Mouse (Mus musculus): ENCODE measurements around the gene Tmem209.

Gene Tmem209

DNA sequence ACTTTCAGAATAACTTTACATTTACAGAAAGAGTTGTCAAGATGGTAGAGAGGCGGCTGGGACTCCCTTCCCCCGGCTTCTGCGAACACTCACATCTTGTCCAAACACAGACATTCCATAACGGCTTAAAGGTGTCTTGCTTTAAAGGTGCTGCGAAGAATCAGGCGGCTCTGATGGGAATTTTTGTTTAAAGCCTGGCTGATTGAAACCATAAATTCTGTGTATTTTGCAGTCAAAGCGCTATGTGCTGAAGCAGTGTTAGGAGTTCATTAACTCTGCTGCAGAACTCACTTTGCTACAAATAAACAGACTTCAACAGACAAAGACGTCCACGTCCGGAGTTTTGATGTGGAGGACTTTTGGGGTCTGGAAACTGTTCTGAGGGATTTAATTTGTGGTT lies 28.7 kb upstream of the Tmem209 start:
- DNase-seq (ENCODE audit: low spot score in 2 of 2), result no peak

DNA sequence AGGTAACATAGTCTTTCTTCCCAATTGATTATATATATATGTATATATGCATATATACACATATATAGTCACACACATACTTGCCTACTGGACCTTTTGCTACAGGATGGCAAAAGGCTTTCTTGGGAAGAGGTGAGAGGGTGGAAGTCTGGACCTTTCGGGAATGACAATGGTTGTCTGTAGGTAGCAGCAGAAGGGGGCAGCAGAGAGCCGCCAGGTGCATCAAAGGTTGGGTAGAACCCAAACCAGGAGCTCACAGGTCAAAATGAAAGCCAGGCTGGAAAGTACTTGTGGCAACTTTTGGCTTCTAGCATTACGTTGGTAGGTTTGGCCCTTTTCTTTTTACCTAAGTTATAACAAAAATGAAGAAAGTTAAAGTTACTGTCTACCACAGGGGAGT lies 25.8 kb upstream of the Tmem209 start:
- no peak for DNase-seq (ENCODE audit: low spot score in 2 of 2)

DNA sequence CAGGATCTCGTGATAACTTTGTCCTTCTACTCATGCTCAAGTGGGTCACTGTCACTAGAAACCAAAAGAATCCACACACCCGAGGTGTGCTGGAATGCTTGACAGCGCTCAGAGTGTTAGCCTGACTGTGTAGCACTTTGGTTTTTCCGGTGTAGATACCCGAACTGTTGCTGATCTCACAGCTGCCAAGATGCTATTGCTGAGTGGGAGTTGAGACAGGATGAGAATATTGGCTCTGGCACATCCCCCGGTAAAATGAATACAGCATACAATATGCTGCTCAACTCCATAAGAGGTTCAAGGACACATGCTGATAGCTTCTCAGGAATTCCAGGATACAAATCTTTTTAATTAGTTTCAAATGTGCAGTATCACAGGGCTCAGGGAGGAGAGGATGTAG lies 19.2 kb upstream of the Tmem209 start:
- DNase-seq (ENCODE audit: low spot score in 2 of 2), result no peak

DNA sequence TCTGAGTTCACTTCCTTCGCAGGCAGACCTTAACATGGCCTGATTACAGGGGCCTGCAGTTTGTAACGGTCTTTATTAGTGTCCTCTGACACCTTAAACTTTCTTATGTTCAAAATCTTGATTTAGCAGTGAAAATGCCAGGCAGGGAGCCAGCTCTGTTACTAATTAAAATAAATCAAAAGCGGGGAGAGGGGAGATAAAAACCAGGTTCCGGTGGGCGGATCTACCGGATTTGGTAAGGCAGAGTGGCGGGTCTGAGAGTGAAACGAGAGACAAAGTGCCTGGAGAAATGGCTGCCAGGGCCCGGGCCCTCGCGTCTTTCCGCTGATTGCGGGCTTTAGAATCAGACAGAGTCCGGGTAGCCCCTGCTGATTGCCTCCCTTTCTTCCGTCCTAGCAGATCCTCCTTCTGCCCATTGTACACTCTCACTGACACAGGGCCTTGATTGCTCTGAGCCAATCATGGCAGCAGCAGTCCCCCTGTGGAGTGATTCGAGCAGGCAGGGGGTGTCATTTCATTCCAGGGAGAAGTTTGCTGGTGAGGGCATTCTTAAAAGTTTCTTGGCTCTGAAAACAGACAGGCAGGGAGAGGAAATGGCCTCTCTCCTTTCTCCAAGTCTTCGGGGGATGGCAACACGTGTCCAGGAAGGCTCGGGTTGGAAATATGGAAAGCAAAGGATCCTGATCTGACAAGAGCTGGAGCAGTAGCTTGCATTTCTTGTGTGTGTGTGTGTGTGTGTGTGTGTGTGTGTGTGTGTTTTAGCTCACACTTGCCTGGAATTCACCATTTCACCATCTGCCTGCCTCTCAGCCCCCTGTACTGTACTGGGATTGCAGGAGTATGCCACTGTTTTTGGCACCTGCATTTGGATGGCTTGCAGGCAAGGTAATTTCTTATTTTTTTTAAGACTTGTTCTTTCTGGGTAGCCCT lies 17.3 kb upstream of the Tmem209 start:
- no peak for DNase-seq (ENCODE audit: low spot score in 2 of 2)

DNA sequence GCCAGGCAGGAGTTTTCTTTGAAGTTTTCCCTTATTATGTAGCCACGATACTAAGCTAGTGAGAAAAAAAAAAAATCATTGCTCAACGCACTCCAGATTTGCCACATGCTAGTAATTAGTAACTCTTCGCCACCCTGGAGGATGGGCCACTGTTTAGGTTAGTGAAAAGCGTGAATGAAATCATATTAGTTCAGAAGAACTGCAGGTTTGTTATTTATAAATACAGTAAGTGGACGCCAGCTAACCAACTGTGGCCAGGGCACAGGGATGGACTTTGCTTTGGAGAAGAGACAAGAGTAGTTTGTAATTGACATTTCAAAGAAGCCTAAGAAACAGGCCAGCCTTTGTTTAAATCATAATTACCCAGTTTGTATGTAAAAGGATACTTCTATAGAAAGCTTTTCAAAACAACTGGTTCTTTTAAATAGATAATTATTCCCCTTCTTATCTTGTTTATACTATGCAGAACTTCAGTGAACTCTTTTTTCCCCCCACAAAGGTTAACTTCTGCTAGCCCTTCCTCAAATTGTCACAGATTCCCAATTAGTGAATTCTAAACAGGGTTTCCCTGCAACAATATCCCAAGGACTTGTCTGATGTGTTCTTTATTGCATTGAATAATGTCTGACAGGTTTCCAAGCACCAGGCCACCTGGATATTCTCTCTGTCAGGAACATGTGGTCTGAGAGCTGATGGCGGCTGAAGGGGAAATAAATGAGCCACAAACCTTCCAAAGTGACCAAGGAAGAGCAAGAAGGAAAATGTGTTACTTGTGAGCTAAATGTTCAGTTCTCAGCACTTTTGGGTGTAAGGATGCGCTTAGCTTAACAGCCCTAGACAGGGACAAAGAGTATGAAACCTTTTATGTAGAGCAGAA lies 16.1 kb upstream of the Tmem209 start:
- DNase-seq (ENCODE audit: low spot score in 2 of 2), result no peak

DNA sequence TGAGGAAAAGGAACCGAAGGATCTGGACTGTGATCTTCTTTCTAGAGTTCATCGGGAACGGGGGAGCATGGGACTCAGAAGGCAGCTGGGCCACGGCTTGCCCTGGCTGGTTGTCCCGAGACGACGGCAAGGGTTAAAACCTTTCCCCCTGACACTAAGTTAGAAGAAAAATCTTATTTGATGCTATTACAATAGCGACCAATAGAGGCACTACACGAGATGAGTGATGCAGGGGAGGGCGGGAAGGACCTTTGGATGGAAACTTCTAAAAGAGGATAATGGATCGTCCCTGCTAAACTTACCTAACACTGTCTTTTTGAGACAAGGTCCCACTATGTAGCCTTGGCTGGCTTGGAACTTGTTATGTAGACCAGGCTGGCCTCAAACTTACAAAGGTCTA lies 10.8 kb upstream of the Tmem209 start:
- no peak for DNase-seq (ENCODE audit: low spot score in 2 of 2)

DNA sequence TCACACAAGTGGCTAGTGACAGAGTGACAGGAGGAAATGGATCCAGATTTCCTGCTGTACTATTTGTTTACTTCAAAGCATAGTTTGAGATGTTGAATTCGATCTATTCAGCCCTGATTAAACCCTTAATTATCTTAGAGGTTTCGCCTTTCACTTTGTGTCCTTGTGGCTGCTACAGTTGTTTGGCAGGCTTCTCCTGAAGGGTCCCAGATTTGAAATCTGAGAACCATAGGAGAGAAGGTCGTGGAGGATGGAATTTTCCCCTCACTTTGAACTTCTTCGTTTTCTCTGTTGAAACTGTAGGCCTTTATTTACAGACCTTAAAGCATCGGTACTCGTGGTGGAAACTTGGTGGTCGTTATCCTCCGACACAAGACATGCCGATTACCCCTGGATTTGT lies 4.7 kb upstream of the Tmem209 start:
- no peak for DNase-seq (ENCODE audit: low spot score in 2 of 2)

DNA sequence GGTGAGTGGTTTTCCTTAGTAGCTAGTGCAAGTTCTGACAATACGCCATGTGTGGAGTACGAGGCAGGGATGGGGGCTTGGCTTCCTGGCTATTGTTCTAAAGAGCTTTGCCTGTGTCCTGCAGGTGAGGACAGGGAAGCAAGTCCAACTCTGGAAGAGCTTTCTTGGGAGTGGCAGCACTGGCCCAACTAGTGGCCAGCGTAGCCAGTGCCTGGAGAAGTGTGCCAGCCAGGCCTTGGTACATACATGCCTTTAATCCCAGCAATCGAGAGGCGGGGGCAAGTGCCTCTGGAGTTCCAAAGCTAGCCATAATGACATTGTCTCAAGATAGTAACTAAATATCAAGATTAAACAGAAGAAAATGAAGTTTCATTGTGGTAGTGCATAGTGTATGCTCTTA lies 708 bp upstream of the Tmem209 start:
- peak in 1 of 2 experiments; percentile 4 for DNase-seq (ENCODE audit: low spot score in 2 of 2)

DNA sequence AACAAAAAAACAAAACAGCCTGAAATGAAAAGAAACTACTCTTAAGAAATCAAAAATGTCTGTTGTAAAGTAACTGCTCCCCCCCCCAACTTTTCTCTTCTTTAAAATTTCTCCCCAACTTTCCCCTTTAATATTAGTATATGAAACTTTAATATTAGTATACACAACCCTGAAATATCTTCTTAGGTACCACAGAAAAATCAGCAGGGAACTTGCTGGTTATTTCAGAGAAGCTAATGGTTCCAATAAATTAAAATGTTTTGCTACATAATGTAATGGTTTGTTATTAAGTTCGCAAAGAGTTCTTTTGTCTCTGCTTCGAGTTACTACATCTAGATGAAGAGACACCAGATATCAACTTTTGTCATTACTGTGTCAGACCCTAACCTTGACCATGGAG lies 759 bp downstream of the Tmem209 start:
- DNase-seq (ENCODE audit: low spot score in 2 of 2), result no peak

DNA sequence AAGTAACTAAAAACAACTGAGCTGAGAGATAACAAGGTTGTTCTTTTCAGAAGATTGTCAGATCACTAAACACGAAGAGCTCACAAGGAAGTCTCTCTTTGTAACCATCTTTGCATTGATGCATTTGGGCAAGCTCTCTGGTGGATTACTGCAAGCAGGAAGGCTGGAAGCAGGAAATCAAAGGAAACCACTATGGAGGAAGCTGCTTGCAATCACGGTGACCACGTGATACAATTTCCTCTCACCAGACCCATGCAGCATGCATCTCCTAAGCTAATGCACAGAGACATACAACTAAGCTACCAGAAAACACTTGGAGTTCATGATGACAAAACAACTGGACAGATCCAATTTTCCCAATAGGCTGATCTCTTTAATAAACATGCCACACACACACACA lies 10.5 kb downstream of the Tmem209 start:
- peak in 1 of 2 experiments; percentile 7 for DNase-seq (ENCODE audit: low spot score in 2 of 2)

DNA sequence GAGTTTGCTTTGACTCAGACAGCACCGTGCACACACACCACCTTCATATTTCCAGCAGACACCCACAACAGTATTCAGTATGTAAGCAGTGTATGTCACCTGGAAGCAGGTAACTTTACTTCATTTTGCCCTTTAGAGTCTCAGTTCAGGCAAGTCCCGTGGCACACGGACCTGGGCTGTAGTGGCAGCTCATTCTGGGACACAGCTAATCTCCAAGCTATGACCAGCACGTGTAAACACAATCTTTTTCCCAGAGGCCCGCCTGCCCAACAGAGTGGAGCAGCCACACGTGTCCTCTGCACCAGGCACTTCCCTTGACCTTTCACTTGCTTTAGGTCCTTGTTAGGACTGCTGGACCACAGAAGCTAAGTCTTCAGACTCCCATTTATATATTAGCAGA lies 23.1 kb downstream of the Tmem209 start:
- DNase-seq (ENCODE audit: low spot score in 2 of 2), result no peak

DNA sequence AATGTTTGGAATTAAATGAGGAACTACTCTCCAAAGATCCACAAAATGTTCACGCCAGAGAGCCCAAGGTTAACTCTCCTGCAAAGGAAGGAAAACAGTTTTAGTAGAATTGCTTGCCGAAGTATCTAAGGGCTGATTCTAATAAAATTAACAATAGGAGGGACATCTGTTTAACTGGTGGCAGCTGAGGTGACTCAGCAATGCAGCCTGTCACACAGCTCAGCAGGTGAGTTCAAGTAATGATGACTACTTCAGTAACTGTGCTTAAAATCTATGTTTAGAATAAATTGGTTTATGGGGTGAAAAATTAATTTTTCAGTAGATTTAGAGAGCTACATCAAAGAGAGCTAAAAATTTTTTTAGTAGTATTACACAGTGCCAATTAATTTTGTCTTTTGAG lies 26.7 kb downstream of the Tmem209 start:
- DNase-seq (ENCODE audit: low spot score in 2 of 2), result no peak

DNA sequence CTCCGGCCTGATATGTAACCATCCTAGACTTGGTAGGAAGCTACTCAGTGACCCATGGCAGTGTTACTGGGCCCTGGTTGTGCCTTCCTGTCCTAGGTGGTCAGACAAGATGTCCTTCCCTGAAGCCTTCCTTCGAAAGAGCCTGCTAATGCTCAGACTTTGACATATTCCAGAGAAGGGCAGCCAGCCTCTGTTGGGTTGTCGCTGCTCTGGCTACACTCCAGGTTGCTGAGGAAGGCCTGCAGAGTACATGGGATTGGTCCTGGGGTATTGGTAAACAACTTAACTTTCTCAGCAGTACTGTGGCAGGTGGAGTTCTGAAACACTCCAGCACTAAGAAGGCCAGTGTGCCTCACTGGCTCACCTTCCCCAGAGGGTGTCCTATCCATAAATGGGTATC lies 30.2 kb downstream of the Tmem209 start:
- DNase-seq (ENCODE audit: low spot score in 2 of 2), result no peak

DNA sequence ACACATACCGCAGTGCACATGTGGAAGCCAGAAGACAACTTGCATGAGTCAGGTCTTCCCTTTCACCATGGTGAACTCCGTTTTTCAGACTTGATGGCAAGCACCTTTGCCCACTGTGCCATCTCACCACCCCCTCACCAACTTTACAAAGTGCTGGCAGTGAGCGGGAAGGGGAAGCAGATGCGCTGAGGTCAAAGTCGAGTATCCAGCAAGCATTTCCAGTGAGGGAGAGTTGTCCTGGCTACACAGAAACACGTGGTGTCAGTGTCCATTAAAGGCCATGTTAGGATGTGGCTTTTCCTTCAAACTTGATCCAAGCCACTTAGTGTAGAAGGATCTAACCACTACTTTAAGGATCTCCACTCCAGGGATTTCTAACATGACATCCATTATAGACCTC lies 31.8 kb downstream of the Tmem209 start:
- no peak for DNase-seq (ENCODE audit: low spot score in 2 of 2)

DNA sequence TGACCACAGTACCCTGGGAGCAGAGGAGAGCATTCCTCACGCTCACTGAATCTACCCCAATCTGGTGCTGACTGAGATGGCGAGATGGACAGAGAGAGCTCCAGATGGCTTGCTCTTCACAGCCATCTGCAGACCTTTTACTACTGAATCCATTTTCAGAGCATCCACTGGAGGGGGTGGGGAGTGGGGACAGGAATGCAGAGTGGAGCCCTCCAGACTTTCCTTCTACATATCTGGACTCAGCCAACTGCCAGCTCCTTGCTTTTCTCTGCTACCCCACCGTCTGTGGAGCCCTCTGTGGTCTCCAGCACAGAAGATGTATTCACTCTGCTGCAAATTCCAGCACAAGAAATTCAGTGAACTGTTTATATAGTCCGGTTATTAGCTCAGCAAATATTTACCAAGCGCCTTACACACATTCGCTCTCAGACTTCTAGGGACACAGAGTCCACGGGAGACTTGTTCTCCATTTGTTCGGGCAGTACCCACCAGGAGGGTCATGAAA lies 32.3 kb downstream of the Tmem209 start:
- DNase-seq (ENCODE audit: low spot score in 2 of 2), result no peak

DNA sequence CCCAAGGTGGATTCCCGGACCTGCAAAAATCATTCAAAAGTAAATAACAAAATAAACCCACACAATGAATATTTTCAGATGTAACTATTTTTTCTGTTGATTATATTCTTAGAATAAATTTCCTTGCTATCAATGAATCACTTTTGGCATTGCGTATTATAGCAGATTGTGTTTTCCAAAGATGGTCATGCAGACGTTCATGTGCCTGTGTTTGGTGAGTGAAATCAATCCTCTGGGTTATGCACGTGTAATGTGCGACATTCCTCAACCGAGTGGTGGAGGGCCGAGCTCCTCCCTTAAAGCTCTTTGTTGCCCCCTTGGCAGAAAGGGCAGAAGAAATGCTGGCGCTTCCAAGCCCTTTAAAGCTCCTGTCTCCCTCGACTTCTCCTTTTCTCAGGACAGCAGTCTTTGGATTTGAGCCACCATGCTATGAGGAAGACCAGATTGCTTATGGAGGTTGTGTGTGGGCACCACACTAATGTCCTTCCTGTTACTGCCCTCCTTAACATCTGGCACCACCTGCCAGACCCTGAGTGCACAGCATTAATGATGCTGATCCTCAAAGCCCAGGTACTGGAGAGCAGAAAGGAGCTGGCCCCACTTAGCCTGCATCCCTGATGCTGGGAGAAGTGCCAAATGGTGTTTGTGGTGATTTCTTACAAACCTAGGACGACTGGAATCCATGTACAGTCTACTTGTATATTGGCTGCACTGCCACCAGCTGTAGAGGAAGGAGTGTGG lies 33.4 kb downstream of the Tmem209 start:
- no peak for DNase-seq (ENCODE audit: low spot score in 2 of 2)

DNA sequence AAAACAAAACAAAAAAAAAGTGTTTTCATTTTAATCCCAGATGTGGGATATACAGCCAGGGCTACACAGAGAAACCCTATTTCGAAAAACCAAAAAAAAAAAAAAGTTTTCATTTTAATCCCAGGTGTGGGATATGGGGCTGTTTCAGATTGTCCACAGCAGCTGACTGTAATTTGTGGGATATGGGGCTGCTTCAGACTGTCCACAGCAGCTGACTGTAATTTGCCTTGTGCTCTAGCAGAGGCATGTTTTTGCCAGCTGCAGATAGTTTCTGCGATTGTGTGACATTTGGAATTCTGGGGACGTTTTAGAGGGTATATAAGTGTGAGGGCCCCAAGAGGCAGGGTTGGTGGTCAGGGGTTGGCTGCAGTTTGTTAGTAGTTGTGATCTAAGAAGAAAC lies 37.9 kb downstream of the Tmem209 start:
- no peak for DNase-seq (ENCODE audit: low spot score in 2 of 2)

DNA sequence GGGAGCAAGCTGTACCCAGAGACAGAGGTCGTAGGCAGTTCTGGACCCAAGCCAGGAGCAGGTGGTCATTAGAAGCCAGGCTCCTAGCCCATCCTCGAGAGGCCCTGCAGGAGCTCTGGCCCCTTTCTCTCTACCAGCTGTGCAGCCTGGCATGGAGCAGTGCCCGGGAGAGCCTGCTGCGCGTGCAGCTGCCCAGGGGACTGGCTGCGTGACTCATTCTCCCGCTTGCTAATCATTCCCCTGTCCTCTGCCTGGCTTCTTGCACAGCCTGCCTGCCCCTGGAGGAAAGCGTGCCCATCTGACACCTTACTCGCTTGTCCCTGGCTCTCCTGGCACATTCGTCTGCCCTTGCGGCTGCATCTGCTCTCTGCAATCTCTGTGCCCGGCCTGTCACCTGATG lies 40.2 kb downstream of the Tmem209 start:
- DNase-seq (ENCODE audit: low spot score in 2 of 2), result no peak

DNA sequence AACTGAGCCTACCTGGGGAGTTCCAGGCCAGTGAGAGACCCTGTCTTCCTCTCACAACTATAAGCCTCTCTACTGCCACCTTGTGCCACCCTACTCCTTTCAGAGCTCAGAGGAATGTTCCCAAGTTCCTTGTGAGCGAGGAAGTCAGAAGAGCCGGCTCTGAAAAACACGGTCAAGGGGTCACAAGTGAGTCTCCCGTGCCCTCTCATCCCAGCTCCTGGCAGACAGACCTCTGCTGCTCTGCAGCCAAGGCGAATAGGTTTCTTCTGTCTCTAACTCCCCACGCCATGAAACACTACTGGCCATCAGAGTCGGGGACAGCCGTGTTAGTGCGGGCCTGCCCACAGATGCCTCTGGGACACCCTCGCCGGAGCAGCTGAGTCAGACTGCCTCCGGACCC lies 40.9 kb downstream of the Tmem209 start:
- no peak for DNase-seq (ENCODE audit: low spot score in 2 of 2)

DNA sequence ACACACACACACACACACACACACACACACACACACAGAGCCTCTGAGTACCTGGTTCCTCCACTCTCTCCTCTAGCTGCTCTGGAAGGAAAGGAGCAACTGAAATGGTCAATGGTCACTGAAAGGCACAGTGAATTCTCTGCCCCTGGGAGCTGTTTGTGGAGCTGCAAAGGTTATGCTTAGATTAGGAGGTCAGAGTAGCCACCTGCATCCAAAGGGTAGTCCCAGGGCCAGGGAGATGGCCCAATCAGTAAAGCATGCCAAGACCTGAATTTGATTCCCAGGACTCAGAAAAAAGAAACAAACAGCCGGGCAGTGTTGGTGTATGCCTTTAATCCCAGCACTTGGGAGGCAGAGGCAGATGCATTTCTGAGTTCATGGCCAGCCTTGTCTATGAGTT lies 41.5 kb downstream of the Tmem209 start:
- no peak for DNase-seq (ENCODE audit: low spot score in 2 of 2)

DNA sequence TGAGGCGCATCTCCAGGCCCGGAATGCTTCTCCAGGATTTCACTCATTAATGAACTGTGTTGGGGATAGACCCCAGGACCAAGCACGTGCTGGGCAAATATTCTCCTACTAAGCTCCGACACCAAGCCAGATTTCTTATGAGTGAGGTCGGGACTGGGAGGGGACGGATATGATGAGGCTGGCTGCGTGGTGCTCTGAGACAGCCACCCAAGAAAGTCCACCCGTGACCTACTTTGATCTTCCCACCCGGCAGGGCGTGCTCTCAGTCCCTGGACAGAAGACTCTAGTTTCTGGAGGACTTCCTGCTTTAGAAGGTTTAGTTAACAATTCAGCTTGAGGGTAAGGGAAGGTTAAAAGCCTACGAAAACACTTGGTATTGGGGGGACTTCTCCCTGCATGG lies 44.0 kb downstream of the Tmem209 start:
- no peak for DNase-seq (ENCODE audit: low spot score in 2 of 2)

DNA sequence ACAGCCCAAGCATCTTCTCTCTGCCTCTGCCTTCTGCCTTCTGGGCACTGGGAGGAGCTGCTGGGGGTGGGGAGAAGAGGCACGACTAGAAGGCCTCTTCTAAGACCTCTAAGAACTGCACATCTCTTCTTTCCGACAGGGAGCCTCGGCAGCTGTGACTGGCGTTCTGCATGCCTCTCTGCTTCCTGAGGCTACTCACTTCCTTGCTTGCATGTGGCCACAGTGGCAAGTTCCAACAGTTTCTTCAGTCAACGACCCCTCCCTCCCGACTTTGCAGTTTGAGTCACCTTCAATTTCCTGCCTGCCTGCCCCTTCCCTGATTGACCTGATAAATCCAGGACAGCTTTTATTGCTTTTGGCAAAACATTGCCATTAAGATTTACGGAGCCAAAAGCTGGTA lies 46.8 kb downstream of the Tmem209 start:
- DNase-seq (ENCODE audit: low spot score in 2 of 2), result no peak
